Mouse (Mus musculus): ENCODE measurements around the gene Tyrobp. TPM values are rescaled to one million over a fixed set of nuclear protein-coding genes. Genes with fewer than 3 reads are reported as not detected.

The Tyrobp gene
- polyA plus RNA-seq, 1 experiment from 2014 or later, result 27.1 TPM

DNA sequence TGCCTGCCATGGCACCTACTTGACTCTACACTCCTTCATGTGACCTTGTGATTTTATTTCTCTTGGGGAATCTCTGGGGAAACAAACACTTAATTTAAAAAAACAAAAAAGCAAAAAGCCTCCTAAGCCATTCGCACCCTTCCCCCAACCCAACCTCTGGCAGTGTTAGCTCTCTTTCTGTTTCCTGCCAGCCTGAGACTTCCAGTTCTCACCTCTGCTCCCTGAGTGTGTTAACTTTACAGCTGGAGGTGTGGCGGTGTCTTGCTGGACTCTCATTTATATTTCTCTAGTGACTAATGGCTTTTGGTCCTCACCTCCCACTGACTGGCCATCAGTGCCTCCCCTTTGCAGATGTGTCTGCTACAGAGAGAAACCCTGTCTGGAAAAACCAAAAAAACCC is 3.8 kb upstream of the Tyrobp start:
- Histone ChIP-seq H3K4me2 (no peak overlapping the region), H3K9ac (no peak overlapping the region), H3K36me3 (no peaks in the 10 kb centered on the region), H3K27me3 (no peaks in the 10 kb centered on the region), H3K27ac (no peak overlapping the region), H3K4me1 (replicated peaks) (no peaks in the 10 kb centered on the region), H3K9me3 (replicated peaks) (no peaks in the 10 kb centered on the region), H3K4me3 (no peak overlapping the region)
- ATAC-seq (replicated peaks; ENCODE audit: insufficient number of reproducible peaks, insufficient read depth, low FRiP score, low read depth), result no peak
- 57% methylated on average over 2 of the region's 2 CpGs for WGBS

DNA sequence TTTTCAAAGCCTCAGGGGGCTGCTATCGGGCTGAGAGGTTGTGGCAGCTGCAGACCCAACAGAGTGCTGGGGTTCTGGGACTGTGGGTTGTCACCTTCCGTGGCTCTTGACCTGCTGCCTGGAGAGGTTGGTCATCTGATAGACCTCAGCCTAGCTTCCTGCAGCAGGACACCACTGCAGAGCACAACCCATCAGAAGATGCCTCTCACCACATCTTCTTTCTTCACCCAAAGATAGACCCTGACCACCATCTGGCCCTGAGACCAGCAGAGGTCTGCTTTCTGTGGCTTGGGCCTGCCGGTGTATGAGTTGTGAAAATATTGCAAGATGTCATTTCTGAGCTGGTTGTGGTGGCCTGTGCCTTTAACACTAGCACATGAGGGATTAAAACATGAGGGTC is 2.5 kb upstream of the Tyrobp start:
- H3K4me3 ChIP-seq, result no peak overlapping the region
- no peak overlapping the region for H3K27ac ChIP-seq
- no peak overlapping the region for H3K4me2 ChIP-seq
- H3K9me3 ChIP-seq (replicated peaks), result no peaks in the 10 kb centered on the region
- no peaks in the 10 kb centered on the region for H3K27me3 ChIP-seq
- H3K36me3 ChIP-seq, result no peaks in the 10 kb centered on the region
- WGBS, result 58% methylated on average over 3 of the region's 3 CpGs
- no peak overlapping the region for H3K9ac ChIP-seq
- no peak for ATAC-seq (replicated peaks; ENCODE audit: insufficient number of reproducible peaks, insufficient read depth, low FRiP score, low read depth)
- no peaks in the 10 kb centered on the region for H3K4me1 ChIP-seq (replicated peaks)

DNA sequence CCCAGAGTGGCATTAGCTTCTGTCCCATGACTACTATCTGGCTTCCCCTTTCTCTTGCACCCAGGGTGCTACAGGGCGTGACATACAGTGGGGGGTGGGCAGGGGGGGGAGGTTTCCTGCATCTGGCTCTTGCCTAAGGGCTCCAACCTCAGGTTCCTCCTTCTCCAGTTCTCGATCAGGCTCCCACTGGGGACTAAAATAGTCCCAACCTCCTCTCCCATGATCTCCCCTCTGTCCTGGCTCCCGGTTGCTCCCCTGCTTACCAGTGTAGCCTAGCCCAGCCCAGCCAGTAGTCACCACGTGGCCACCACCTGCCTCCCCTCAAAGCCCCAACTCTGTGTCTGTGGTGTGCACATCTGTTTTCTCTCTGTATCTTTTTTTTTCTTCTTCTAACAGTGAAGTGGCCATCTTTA is 819 bp upstream of the Tyrobp start:
- Histone ChIP-seq H3K4me1 (replicated peaks) (no peaks in the 10 kb centered on the region), H3K4me2 (no peak overlapping the region), H3K9me3 (replicated peaks) (no peaks in the 10 kb centered on the region), H3K9ac (no peak overlapping the region), H3K36me3 (no peaks in the 10 kb centered on the region), H3K27me3 (no peaks in the 10 kb centered on the region), H3K27ac (no peak overlapping the region; the same call in 1 of the 2 replicates), H3K4me3 (no peak overlapping the region)
- 41% methylated on average over 4 of the region's 4 CpGs for WGBS
- no peak for ATAC-seq (replicated peaks; ENCODE audit: insufficient number of reproducible peaks, insufficient read depth, low FRiP score, low read depth)

- no peaks in the 10 kb centered on the region for H3K36me3 ChIP-seq
- H3K27ac ChIP-seq, result no peak overlapping the region
- no peak overlapping the region for H3K9ac ChIP-seq
- no peak overlapping the region for H3K4me3 ChIP-seq
- peaks cover 4% of the 10 kb centered on the region; the same call in 1 of the 2 replicates for H3K27me3 ChIP-seq
- 63% methylated on average over 9 of the region's 9 CpGs for WGBS
- ATAC-seq (replicated peaks; ENCODE audit: insufficient number of reproducible peaks, insufficient read depth, low FRiP score, low read depth), result no peak
- H3K4me1 ChIP-seq (replicated peaks), result peaks cover 16% of the 10 kb centered on the region
- 0 out of 2 replicates have a peak overlapping the region, but pooled peaks have one; percentile 3 for H3K4me2 ChIP-seq
- H3K9me3 ChIP-seq (replicated peaks), result no peaks in the 10 kb centered on the region
These were observed 4.3 kb downstream of the Tyrobp start for GRCm38 (mm10) chr7:30417856-30418255.

- peaks cover 8% of the 10 kb centered on the region; the same call in 1 of the 2 replicates for H3K27me3 ChIP-seq
- no peaks in the 10 kb centered on the region for H3K9me3 ChIP-seq (replicated peaks)
- no peaks in the 10 kb centered on the region for H3K36me3 ChIP-seq
- H3K4me2 ChIP-seq, result no peak within 1 kb of the TSS
- WGBS, result 53% methylated on average over 10 of the region's 10 CpGs
- no peak within 1 kb of the TSS for H3K9ac ChIP-seq
- H3K4me1 ChIP-seq (replicated peaks), result peaks cover 18% of the 10 kb centered on the region
- no peak within 1 kb of the TSS; the same call in 1 of the 2 replicates for H3K4me3 ChIP-seq
- ATAC-seq (replicated peaks; ENCODE audit: insufficient number of reproducible peaks, insufficient read depth, low FRiP score, low read depth), result no peak
- peak within 1 kb of the TSS; percentile 44; the same call in 1 of the 2 replicates for H3K27ac ChIP-seq
These were observed 6.3 kb downstream of the Tyrobp start, which contains the start of gene Hcst for GRCm38 (mm10) chr7:30419561-30420499. Gene Hcst (minus strand): TSS chr7:30419854.

GRCm38 (mm10) chr7:30420673-30421072 is 7.1 kb downstream of the Tyrobp start:
- Histone ChIP-seq H3K9ac (no peak overlapping the region), H3K4me2 (peak overlapping the region; percentile 94), H3K4me3 (no peak overlapping the region), H3K9me3 (replicated peaks) (no peaks in the 10 kb centered on the region), H3K36me3 (no peaks in the 10 kb centered on the region), H3K27ac (no peak overlapping the region), H3K4me1 (replicated peaks) (peaks cover 18% of the 10 kb centered on the region), H3K27me3 (peaks cover 8% of the 10 kb centered on the region; the same call in 1 of the 2 replicates)
- WGBS, result 83% methylated on average over 3 of the region's 3 CpGs
- no peak for ATAC-seq (replicated peaks; ENCODE audit: insufficient number of reproducible peaks, insufficient read depth, low FRiP score, low read depth)

DNA sequence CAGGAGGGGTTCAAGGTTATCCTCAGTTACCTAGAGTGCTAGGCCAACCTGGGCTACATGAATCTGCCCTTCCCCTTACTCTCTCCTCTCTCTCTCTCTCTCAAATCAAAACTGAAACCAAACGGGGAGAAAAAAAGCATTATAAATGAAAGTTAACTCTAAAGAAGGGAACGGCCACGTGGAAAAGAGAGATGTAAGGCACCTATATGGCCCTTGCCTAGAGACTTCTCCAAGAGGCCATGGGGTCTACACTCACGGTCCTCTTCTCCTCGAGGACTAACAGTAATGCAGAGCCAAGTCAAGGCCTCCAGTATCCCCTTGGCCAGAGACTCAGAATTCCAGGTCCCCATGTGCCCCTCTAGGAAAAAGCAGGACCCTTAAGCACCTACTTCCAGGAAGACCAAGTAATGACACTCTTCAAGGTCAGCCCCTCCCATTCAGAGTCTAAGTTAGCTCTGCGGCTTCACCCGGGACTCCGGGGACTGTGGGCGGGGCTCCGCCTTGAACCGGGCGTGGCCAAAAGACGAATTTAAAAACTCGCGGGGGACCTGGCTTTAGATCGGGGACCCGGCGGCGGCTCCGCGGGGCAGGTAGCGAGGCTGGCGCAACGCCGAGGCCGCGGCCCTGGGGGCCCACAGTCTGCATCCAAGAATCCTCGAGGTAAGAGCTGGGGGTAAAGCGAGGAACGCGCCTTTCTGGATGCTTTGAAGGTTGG is 7.8 kb downstream of the Tyrobp start, which contains the start of gene Nfkbid:
Gene Nfkbid, plus strand, starts transcription at position 558 of the 715 bp plus-strand sequence.
- 9% methylated on average over 31 of the region's 31 CpGs for WGBS
- Histone ChIP-seq H3K9me3 (replicated peaks) (no peaks in the 10 kb centered on the region), H3K27ac (peak within 1 kb of the TSS; percentile 18), H3K4me1 (replicated peaks) (peaks cover 18% of the 10 kb centered on the region), H3K36me3 (0 out of 2 replicates have a peak, but pooled peaks cover 4% of the 10 kb centered on the region), H3K27me3 (peaks cover 8% of the 10 kb centered on the region; the same call in 1 of the 2 replicates), H3K9ac (peak within 1 kb of the TSS; percentile 40), H3K4me3 (peak within 1 kb of the TSS; percentile 62), H3K4me2 (peak within 1 kb of the TSS; percentile 94)
- ATAC-seq (replicated peaks; ENCODE audit: insufficient number of reproducible peaks, insufficient read depth, low FRiP score, low read depth), result peak; percentile 37; the same call in 1 of the 2 replicates

DNA sequence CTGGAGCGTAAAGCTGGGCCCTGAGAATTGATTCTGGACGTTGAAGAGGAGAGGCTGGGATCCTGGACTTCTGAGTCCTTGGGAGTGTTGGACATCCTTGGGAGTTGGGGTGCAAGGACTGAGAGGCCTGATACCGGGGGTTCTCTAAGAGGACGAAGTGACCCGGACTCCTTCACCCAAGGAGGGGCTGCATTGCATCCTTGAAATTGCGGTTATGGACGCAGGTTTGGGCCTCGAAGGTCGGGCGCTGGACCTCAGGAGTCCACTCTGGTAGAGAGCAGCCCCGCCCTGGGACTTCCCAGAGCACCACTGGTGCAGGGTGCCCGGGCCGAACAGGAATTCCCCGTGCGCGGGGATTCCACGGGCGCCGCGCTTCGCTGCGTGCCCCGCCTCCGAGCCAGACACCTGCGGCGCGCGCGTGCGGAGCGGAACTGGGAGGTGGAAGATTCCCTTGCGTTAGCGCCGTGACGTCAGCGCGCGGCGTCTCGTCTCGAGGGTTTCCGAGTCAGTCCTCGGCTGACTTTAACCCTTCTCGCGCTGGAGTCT is 8.4 kb downstream of the Tyrobp start:
- 0 out of 2 replicates have a peak, but pooled peaks cover 4% of the 10 kb centered on the region for H3K36me3 ChIP-seq
- H3K4me3 ChIP-seq, result peak overlapping the region; percentile 62
- WGBS, result under 1% methylated on average over 45 of the region's 45 CpGs
- H3K4me1 ChIP-seq (replicated peaks), result peaks cover 18% of the 10 kb centered on the region
- peak overlapping the region; percentile 40 for H3K9ac ChIP-seq
- H3K4me2 ChIP-seq, result peak overlapping the region; percentile 94
- peaks cover 8% of the 10 kb centered on the region; the same call in 1 of the 2 replicates for H3K27me3 ChIP-seq
- peak overlapping the region; percentile 18 for H3K27ac ChIP-seq
- H3K9me3 ChIP-seq (replicated peaks), result no peaks in the 10 kb centered on the region
- ATAC-seq (replicated peaks; ENCODE audit: insufficient number of reproducible peaks, insufficient read depth, low FRiP score, low read depth), result peak; percentile 59

GRCm38 (mm10) chr7:30422560-30422959 is 9.0 kb downstream of the Tyrobp start:
- H3K27ac ChIP-seq, result peak overlapping the region; percentile 18
- WGBS, result 7% methylated on average over 9 of the region's 9 CpGs
- ATAC-seq (replicated peaks; ENCODE audit: insufficient number of reproducible peaks, insufficient read depth, low FRiP score, low read depth), result no peak; the same call in 1 of the 2 replicates

DNA sequence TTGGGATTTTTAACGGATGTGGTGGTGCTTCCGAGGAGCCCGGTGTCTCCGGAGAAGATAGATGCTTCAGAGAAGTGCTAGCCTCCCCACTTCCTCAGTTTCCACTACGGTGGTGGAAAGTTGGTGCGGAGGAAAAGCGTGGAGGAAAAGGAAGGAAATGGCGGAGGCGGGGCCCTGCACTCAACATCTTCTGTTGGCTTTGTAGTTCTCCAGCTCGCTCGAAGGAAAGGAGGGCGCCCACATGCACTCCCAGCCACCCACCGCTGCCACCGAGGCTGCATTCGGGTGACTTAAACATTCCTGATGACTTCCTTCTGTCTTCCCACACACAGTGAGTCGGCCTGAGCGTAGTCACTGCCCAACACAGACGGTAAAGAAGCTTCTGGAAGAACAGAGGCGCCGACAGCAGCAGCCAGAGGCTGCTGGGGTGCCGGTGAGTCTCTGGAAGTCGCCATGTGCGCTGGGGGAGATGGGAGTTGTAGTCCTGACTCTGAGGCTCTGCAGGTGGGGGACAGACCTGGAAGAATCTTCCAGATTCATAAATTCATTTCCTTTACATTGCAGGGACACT is 9.6 kb downstream of the Tyrobp start:
- 0 out of 2 replicates have a peak, but pooled peaks cover 4% of the 10 kb centered on the region for H3K36me3 ChIP-seq
- peak overlapping the region; percentile 62 for H3K4me3 ChIP-seq
- peaks cover 18% of the 10 kb centered on the region for H3K4me1 ChIP-seq (replicated peaks)
- H3K9me3 ChIP-seq (replicated peaks), result no peaks in the 10 kb centered on the region
- peak overlapping the region; percentile 18 for H3K27ac ChIP-seq
- peak overlapping the region; percentile 40; the same call in 1 of the 2 replicates for H3K9ac ChIP-seq
- peak overlapping the region; percentile 94 for H3K4me2 ChIP-seq
- WGBS, result 28% methylated on average over 23 of the region's 23 CpGs
- peaks cover 8% of the 10 kb centered on the region; the same call in 1 of the 2 replicates for H3K27me3 ChIP-seq
- no peak for ATAC-seq (replicated peaks; ENCODE audit: insufficient number of reproducible peaks, insufficient read depth, low FRiP score, low read depth)

More at GRCm38 (mm10) chr7:30422560-30422959, 9.0 kb downstream of the Tyrobp start:
- H3K9me3 ChIP-seq (replicated peaks), result no peaks in the 10 kb centered on the region
- H3K4me3 ChIP-seq, result peak overlapping the region; percentile 62
- H3K27me3 ChIP-seq, result peaks cover 8% of the 10 kb centered on the region; the same call in 1 of the 2 replicates
- H3K4me2 ChIP-seq, result peak overlapping the region; percentile 94
- 0 out of 2 replicates have a peak, but pooled peaks cover 4% of the 10 kb centered on the region for H3K36me3 ChIP-seq
- peak overlapping the region; percentile 40; the same call in 1 of the 2 replicates for H3K9ac ChIP-seq
- H3K4me1 ChIP-seq (replicated peaks), result peaks cover 18% of the 10 kb centered on the region
